Mouse (Mus musculus): Measurements from ENCODE around the gene Egfem1. TPM values are rescaled to one million over a fixed set of nuclear protein-coding genes. Genes with fewer than 3 reads are reported as not detected.

Egfem1 gene
- polyA plus RNA-seq, 1 experiment from 2014 or later: 1.3 TPM

GRCm38 (mm10) chr3:29619586-29619985, 537.8 kb downstream of the Egfem1 start:
- Histone ChIP-seq H3K4me2 (ENCODE audit: low read depth, low read length) (no peak overlapping the region), H3K9me3 (ENCODE audit: control insufficient read depth, low read length) (no peaks in the 10 kb centered on the region), H3K4me1 (ENCODE audit: control insufficient read depth, insufficient read depth, low read length) (no peaks in the 10 kb centered on the region), H3K27ac (replicated peaks; ENCODE audit: low read depth, low read length) (no peak overlapping the region), H3K9ac (ENCODE audit: low read depth, low read length) (no peak overlapping the region), H3K27me3 (replicated peaks; ENCODE audit: control insufficient read depth, insufficient read depth, low read length) (no peaks in the 10 kb centered on the region), H3K4me3 (ENCODE audit: low read depth, low read length) (no peak overlapping the region), H3K36me3 (ENCODE audit: control insufficient read depth, insufficient read depth, low read length) (no peaks in the 10 kb centered on the region)
- WGBS: 73% methylated on average over 1 of the region's 1 CpGs
- DNase-seq (ENCODE audit: low spot score) (no peak), ATAC-seq (ENCODE audit: low read depth) (no peak)

GRCm38 (mm10) chr3:29639819-29640218, 558.0 kb downstream of the Egfem1 start:
- Histone ChIP-seq H3K9me3 (ENCODE audit: control insufficient read depth, low read length) (no peaks in the 10 kb centered on the region), H3K27ac (replicated peaks; ENCODE audit: low read depth, low read length) (no peak overlapping the region), H3K4me1 (ENCODE audit: control insufficient read depth, insufficient read depth, low read length) (no peaks in the 10 kb centered on the region), H3K4me3 (ENCODE audit: low read depth, low read length) (no peak overlapping the region), H3K4me2 (ENCODE audit: low read depth, low read length) (no peak overlapping the region), H3K36me3 (ENCODE audit: control insufficient read depth, insufficient read depth, low read length) (no peaks in the 10 kb centered on the region), H3K9ac (ENCODE audit: low read depth, low read length) (no peak overlapping the region), H3K27me3 (replicated peaks; ENCODE audit: control insufficient read depth, insufficient read depth, low read length) (no peaks in the 10 kb centered on the region)
- 62% methylated on average over 2 of the region's 2 CpGs for WGBS
- ATAC-seq (ENCODE audit: low read depth): no peak
- DNase-seq (ENCODE audit: low spot score): peak; percentile 7

GRCm38 (mm10) chr3:29666796-29667195, 585.0 kb downstream of the Egfem1 start:
- Histone ChIP-seq H3K4me2 (ENCODE audit: low read depth, low read length) (no peak overlapping the region), H3K4me3 (ENCODE audit: low read depth, low read length) (no peak overlapping the region), H3K27ac (replicated peaks; ENCODE audit: low read depth, low read length) (no peak overlapping the region), H3K9me3 (ENCODE audit: control insufficient read depth, low read length) (no peaks in the 10 kb centered on the region), H3K36me3 (ENCODE audit: control insufficient read depth, insufficient read depth, low read length) (no peaks in the 10 kb centered on the region), H3K9ac (ENCODE audit: low read depth, low read length) (no peak overlapping the region), H3K27me3 (replicated peaks; ENCODE audit: control insufficient read depth, insufficient read depth, low read length) (no peaks in the 10 kb centered on the region), H3K4me1 (ENCODE audit: control insufficient read depth, insufficient read depth, low read length) (no peaks in the 10 kb centered on the region)
- ATAC-seq (ENCODE audit: low read depth) (no peak), DNase-seq (ENCODE audit: low spot score) (no peak)
- 86% methylated on average over 2 of the region's 2 CpGs for WGBS

- Histone ChIP-seq H3K27me3 (replicated peaks; ENCODE audit: control insufficient read depth, insufficient read depth, low read length) (no peaks in the 10 kb centered on the region), H3K4me3 (ENCODE audit: low read depth, low read length) (no peak overlapping the region), H3K4me2 (ENCODE audit: low read depth, low read length) (no peak overlapping the region), H3K36me3 (ENCODE audit: control insufficient read depth, insufficient read depth, low read length) (no peaks in the 10 kb centered on the region), H3K4me1 (ENCODE audit: control insufficient read depth, insufficient read depth, low read length) (0 out of 2 replicates have a peak, but pooled peaks cover 4% of the 10 kb centered on the region), H3K9me3 (ENCODE audit: control insufficient read depth, low read length) (no peaks in the 10 kb centered on the region), H3K9ac (ENCODE audit: low read depth, low read length) (no peak overlapping the region), H3K27ac (replicated peaks; ENCODE audit: low read depth, low read length) (no peak overlapping the region)
- WGBS: 58% methylated on average over 8 of the region's 8 CpGs
- peak; percentile 77 for ATAC-seq (ENCODE audit: low read depth)
- DNase-seq (ENCODE audit: low spot score): peak; percentile 63
These were observed 607.8 kb downstream of the Egfem1 start for GRCm38 (mm10) chr3:29689367-29690285.

- no peak overlapping the region for H3K4me2 ChIP-seq (ENCODE audit: low read depth, low read length)
- ATAC-seq (ENCODE audit: low read depth): no peak; the same call in 1 of the 2 replicates
- no peaks in the 10 kb centered on the region for H3K9me3 ChIP-seq (ENCODE audit: control insufficient read depth, low read length)
- no peaks in the 10 kb centered on the region for H3K4me1 ChIP-seq (ENCODE audit: control insufficient read depth, insufficient read depth, low read length)
- WGBS: 27% methylated on average over 2 of the region's 2 CpGs
- H3K9ac ChIP-seq (ENCODE audit: low read depth, low read length): no peak overlapping the region
- H3K36me3 ChIP-seq (ENCODE audit: control insufficient read depth, insufficient read depth, low read length): no peaks in the 10 kb centered on the region
- no peak overlapping the region for H3K27ac ChIP-seq (replicated peaks; ENCODE audit: low read depth, low read length)
- no peak overlapping the region for H3K4me3 ChIP-seq (ENCODE audit: low read depth, low read length)
- DNase-seq (ENCODE audit: low spot score): peak; percentile 60
- H3K27me3 ChIP-seq (replicated peaks; ENCODE audit: control insufficient read depth, insufficient read depth, low read length): no peaks in the 10 kb centered on the region
These were observed 619.3 kb downstream of the Egfem1 start for GRCm38 (mm10) chr3:29701126-29701525.

GRCm38 (mm10) chr3:29706816-29707215, 625.0 kb downstream of the Egfem1 start:
- Histone ChIP-seq H3K4me2 (ENCODE audit: low read depth, low read length) (no peak overlapping the region), H3K27ac (replicated peaks; ENCODE audit: low read depth, low read length) (no peak overlapping the region), H3K4me1 (ENCODE audit: control insufficient read depth, insufficient read depth, low read length) (no peaks in the 10 kb centered on the region), H3K9ac (ENCODE audit: low read depth, low read length) (no peak overlapping the region), H3K36me3 (ENCODE audit: control insufficient read depth, insufficient read depth, low read length) (no peaks in the 10 kb centered on the region), H3K27me3 (replicated peaks; ENCODE audit: control insufficient read depth, insufficient read depth, low read length) (no peaks in the 10 kb centered on the region), H3K4me3 (ENCODE audit: low read depth, low read length) (no peak overlapping the region), H3K9me3 (ENCODE audit: control insufficient read depth, low read length) (no peaks in the 10 kb centered on the region)
- 78% methylated on average over 2 of the region's 2 CpGs for WGBS
- no peak for DNase-seq (ENCODE audit: low spot score)
- no peak for ATAC-seq (ENCODE audit: low read depth)

- Histone ChIP-seq H3K27me3 (replicated peaks; ENCODE audit: control insufficient read depth, insufficient read depth, low read length) (no peaks in the 10 kb centered on the region), H3K4me3 (ENCODE audit: low read depth, low read length) (no peak overlapping the region), H3K9ac (ENCODE audit: low read depth, low read length) (no peak overlapping the region), H3K9me3 (ENCODE audit: control insufficient read depth, low read length) (no peaks in the 10 kb centered on the region), H3K4me1 (ENCODE audit: control insufficient read depth, insufficient read depth, low read length) (no peaks in the 10 kb centered on the region), H3K27ac (replicated peaks; ENCODE audit: low read depth, low read length) (no peak overlapping the region), H3K4me2 (ENCODE audit: low read depth, low read length) (no peak overlapping the region), H3K36me3 (ENCODE audit: control insufficient read depth, insufficient read depth, low read length) (no peaks in the 10 kb centered on the region)
- DNase-seq (ENCODE audit: low spot score): no peak
- 74% methylated on average over 1 of the region's 1 CpGs for WGBS
- ATAC-seq (ENCODE audit: low read depth): no peak
These were observed 625.6 kb downstream of the Egfem1 start for GRCm38 (mm10) chr3:29707467-29707866.

GRCm38 (mm10) chr3:29726376-29726967, 644.6 kb downstream of the Egfem1 start:
- Histone ChIP-seq H3K9me3 (ENCODE audit: control insufficient read depth, low read length) (no peaks in the 10 kb centered on the region), H3K27ac (replicated peaks; ENCODE audit: low read depth, low read length) (no peak overlapping the region), H3K4me3 (ENCODE audit: low read depth, low read length) (no peak overlapping the region), H3K36me3 (ENCODE audit: control insufficient read depth, insufficient read depth, low read length) (no peaks in the 10 kb centered on the region), H3K27me3 (replicated peaks; ENCODE audit: control insufficient read depth, insufficient read depth, low read length) (no peaks in the 10 kb centered on the region), H3K4me1 (ENCODE audit: control insufficient read depth, insufficient read depth, low read length) (no peaks in the 10 kb centered on the region), H3K9ac (ENCODE audit: low read depth, low read length) (no peak overlapping the region), H3K4me2 (ENCODE audit: low read depth, low read length) (no peak overlapping the region)
- ATAC-seq (ENCODE audit: low read depth) (no peak), DNase-seq (ENCODE audit: low spot score) (peak; percentile 78)
- 51% methylated on average over 8 of the region's 8 CpGs for WGBS

Data from embryonic facial prominence, embryonic 14.5 days (tissue).